Mouse (Mus musculus): ENCODE measurements around the gene Mettl7b. TPM values are rescaled to one million over a fixed set of nuclear protein-coding genes. Genes with fewer than 3 reads are reported as not detected.
A peak's percentile ranks its signal among the peaks of the same experiment; 100 is the strongest.

Gene Mettl7b
- polyA plus RNA-seq, 2 experiments from 2014 or later, result not detected

- no peak for ATAC-seq
Measured at GRCm38 (mm10) chr10:128918246-128918645, 42.5 kb downstream of the Mettl7b start.

- ATAC-seq, result no peak
Measured at GRCm38 (mm10) chr10:128917400-128917799, 43.4 kb downstream of the Mettl7b start.

- no peak for ATAC-seq
Measured at GRCm38 (mm10) chr10:128916665-128917064, 44.1 kb downstream of the Mettl7b start.

- no peak for ATAC-seq
Measured at GRCm38 (mm10) chr10:128915550-128915949, 45.2 kb downstream of the Mettl7b start.

DNA sequence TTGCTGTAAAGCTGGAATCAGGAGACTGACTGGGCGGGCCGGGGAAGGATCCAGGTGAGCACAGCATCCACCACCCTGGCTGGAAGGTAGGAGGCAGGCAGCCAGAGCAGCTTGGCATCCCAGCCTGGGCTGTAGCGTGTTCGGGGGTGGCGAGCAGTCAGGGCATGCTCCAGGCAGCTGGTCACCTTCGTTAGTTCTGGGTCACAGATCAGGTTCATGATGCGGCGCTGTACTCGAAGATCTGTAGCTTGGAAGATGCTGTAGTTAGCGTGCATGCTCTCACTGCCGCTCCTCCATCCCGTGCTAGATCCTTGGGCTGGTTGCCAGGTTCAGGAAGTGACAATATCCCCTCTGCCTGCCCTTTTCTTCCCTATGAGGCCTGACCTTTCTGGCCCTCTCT lies 47.1 kb downstream of the Mettl7b start:
- no peak for ATAC-seq

- ATAC-seq, result peak; percentile 94
Measured at GRCm38 (mm10) chr10:128913219-128913618, 47.6 kb downstream of the Mettl7b start.

DNA sequence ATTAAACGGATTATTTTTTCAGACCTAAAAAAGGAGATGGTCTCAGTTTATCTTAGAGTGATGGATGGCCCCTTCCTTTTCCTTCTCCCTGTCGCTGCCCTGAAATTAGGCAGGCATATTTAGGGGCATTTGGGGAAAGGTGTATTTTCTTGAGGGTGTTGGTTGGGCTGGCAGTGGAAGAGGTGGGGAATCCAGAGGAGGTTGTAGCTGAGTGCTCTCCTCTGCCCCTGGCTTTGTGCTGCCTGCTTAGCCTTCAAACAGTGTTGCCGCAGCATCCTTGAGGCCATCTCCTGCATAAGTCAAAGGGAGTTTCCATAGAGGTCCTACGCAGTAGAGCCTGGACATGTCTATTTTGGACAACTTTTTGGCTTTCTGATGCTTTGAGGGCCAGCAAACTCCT lies 48.0 kb downstream of the Mettl7b start:
- no peak for ATAC-seq

GRCm38 (mm10) chr10:128912268-128912667 lies 48.5 kb downstream of the Mettl7b start:
- ATAC-seq, result no peak

GRCm38 (mm10) chr10:128911430-128911829 lies 49.4 kb downstream of the Mettl7b start:
- ATAC-seq, result no peak

DNA sequence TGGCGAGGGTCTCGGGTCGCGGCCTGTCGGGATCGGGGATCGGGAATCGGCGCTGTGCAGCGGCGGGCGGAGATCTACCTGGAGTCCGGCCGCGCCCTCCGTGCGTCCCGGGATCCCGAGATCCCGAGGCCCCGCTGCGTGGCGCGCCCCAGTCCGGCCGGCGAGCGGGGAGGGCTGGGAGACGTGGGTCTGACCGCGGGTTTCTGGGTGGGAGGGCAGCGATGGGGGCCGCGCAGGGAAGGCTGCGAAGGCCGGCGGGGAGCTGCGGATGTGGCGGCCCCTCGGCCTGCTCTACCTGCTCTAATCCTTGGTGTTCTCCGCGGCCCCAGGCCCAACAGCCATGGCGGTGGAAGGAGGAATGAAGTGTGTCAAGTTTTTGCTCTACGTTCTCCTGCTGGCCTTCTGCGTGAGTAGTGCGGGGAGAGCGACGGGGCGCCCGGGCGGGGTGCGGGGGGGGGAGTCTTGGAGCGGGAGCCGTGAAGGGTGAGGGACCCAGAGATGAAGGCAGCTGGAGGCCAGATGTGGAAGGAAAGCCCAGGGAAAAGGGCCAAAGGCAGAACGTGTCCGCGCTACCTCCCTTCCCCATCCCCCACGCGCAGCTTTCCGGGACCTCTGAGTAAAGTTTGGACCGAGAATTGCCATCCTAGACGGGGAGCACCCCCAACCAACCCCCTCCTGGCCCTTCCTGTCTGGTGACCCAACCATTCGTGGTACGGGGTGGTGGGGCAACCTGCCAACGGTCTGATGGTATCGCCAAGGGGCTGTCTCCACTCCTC lies 50.5 kb downstream of the Mettl7b start:
- no peak for ATAC-seq

DNA sequence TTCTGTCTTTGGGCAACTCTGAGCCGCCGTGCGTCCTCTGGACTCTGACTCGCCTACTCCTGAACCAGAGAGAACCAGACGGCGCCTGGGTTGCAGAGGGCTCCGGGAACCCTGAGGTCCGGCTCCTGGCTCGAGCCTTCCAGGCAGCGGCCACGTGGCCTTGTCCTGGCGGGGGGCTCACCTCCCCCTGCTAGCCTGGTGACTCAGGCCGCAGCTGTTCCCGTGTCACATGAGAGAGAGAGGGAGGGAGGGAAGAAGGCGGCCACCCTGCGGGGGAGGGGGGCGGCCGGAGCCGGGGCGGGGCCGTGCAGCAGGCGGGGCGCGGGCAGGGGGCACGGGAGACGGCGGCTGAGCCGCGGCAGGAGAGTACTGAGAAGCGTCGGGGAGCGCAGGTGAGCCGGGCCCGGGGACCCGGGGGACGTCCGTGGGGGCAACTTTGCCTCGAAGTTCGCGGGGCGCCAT lies 51.2 kb downstream of the Mettl7b start:
- ATAC-seq, result no peak

DNA sequence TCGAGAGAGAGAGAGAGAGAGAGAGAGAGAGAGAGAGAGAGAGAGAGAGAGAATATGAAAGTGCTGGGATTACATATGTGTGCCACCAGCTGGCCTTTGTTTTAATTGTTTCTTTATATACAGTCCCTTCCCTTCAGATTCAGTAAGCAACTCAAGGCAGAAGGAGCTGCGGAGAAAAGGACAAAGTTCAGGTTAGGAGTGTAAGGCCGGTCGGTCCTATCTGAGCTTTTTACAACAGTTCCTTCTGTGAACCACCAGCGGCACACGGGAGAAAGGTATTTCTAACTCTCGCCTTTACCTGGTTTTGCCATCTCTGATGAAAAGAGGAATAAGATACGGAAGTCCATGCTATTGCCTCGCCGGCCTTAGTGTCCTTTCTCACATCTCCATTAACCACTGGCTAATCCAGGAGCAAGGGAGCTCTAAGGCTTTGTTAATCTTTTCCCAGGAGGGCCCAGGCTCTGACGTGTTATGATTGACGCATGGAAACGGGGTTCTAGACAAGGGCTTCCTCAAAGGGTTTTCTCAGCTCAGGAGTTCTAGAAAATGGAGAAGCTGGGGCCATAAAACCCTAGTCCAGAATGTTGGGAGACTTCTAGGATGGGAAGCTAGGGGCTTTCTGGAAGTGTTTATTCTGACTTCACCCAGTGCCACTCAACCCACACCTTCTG lies 51.9 kb downstream of the Mettl7b start:
- ATAC-seq, result no peak

Other genes starting within 250 kb of the Mettl7b start
- gene Dgka, start 216.1 kb downstream of the Mettl7b start, polyA plus RNA-seq (2017; shearing (Covaris generic)), result 100 to 1,000 TPM; 269 to 295 TPM
- 10 to 100 TPM; 64.1 to 79.7 TPM for gene Pym1, start 213.1 kb downstream of the Mettl7b start, polyA plus RNA-seq (2017; shearing (Covaris generic))
- not detected for gene Mmp19, start 170.1 kb downstream of the Mettl7b start, polyA plus RNA-seq (2017; shearing (Covaris generic))
- gene Dnajc14, start 156.9 kb downstream of the Mettl7b start, polyA plus RNA-seq (2017; shearing (Covaris generic)), result 10 to 100 TPM; 54.4 to 68.5 TPM
- 1 to 10 TPM; 3.3 to 3.4 TPM for gene Tmem198b, start 156.6 kb downstream of the Mettl7b start, polyA plus RNA-seq (2017; shearing (Covaris generic))
- 100 to 1,000 TPM; 192 to 229 TPM for gene Sarnp, start 143.7 kb downstream of the Mettl7b start, polyA plus RNA-seq (2017; shearing (Covaris generic))
- gene Ormdl2, start 139.3 kb downstream of the Mettl7b start, polyA plus RNA-seq (2017; shearing (Covaris generic)), result 10 to 100 TPM; 75.6 to 87.1 TPM
- 1 to 10 TPM; 5.0 to 5.6 TPM for gene Gdf11, start 69.3 kb downstream of the Mettl7b start, polyA plus RNA-seq (2017; shearing (Covaris generic))
- gene Cd63, start 60.0 kb downstream of the Mettl7b start, polyA plus RNA-seq (2017; shearing (Covaris generic)), result under 1 TPM; 0.69 to 0.92 TPM
- gene Rdh5, start 38.1 kb downstream of the Mettl7b start, polyA plus RNA-seq (2017; shearing (Covaris generic)), result 1 to 10 TPM; 5.7 to 8.9 TPM
- gene Bloc1s1, start 37.0 kb downstream of the Mettl7b start, polyA plus RNA-seq (2017; shearing (Covaris generic)), result 100 to 1,000 TPM; 218 to 252 TPM
- 1 to 10 TPM; 2.9 to 6.1 TPM for gene Itga7, start 27.2 kb downstream of the Mettl7b start, polyA plus RNA-seq (2017; shearing (Covaris generic))
- gene Olfr9, start 28.4 kb upstream of the Mettl7b start, polyA plus RNA-seq (2017; shearing (Covaris generic)), result not detected
- gene Olfr763, start 49.8 kb upstream of the Mettl7b start, polyA plus RNA-seq (2017; shearing (Covaris generic)), result not detected
- not detected for gene Olfr764-ps1, start 78.9 kb upstream of the Mettl7b start, polyA plus RNA-seq (2017; shearing (Covaris generic))
- not detected for gene Olfr765, start 89.0 kb upstream of the Mettl7b start, polyA plus RNA-seq (2017; shearing (Covaris generic))
- not detected for gene Olfr766-ps1, start 108.0 kb upstream of the Mettl7b start, polyA plus RNA-seq (2017; shearing (Covaris generic))
- gene Olfr767, start 121.9 kb upstream of the Mettl7b start, polyA plus RNA-seq (2017; shearing (Covaris generic)), result under 1 TPM in 1 of 2 experiments, not detected in 1; 0.09 TPM
- not detected for gene Olfr768, start 138.4 kb upstream of the Mettl7b start, polyA plus RNA-seq (2017; shearing (Covaris generic))
- under 1 TPM in 1 of 2 experiments, not detected in 1; 0.21 TPM for gene Olfr769, start 156.9 kb upstream of the Mettl7b start, polyA plus RNA-seq (2017; shearing (Covaris generic))
- gene Olfr770, start 178.0 kb upstream of the Mettl7b start, polyA plus RNA-seq (2017; shearing (Covaris generic)), result not detected
- gene Olfr771, start 203.8 kb upstream of the Mettl7b start, polyA plus RNA-seq (2017; shearing (Covaris generic)), result not detected
- not detected for gene Olfr772, start 216.9 kb upstream of the Mettl7b start, polyA plus RNA-seq (2017; shearing (Covaris generic))
- gene Olfr773, start 226.4 kb upstream of the Mettl7b start, polyA plus RNA-seq (2017; shearing (Covaris generic)), result not detected

All from activated CD4-positive, CD25-positive, alpha-beta regulatory T cell, adult 4 months (primary cell).